Mouse (Mus musculus) cortical plate, adult 2 months (tissue): ENCODE results near the gene F3.

ENCODE experiments used
- CTCF ChIP-seq: fragments of 200-500 bp; IDR thresholded peaks from 2 replicates; pipeline ENCODE4 v1.5.1; 2011; ENCODE audit warnings: mild to moderate bottlenecking, control low read depth, low read length; ENCODE audit not compliant: insufficient read depth; ENCODE audit errors: extremely low read depth
- POLR2A ChIP-seq: fragments of 200-500 bp; IDR thresholded peaks from 2 replicates; pipeline ENCODE4 v1.6.1; 2011; ENCODE audit warnings: mild to moderate bottlenecking, low read length, control low read depth; ENCODE audit not compliant: insufficient read depth; ENCODE audit errors: extremely low read depth

GRCm38 (mm10) chr3:121768770-121769169, 45.4 kb downstream of the F3 start:
- TF ChIP-seq POLR2A: no peak
- no peak for TF ChIP-seq CTCF
